Mouse (Mus musculus) urinary bladder, postnatal 36 days (tissue): ENCODE results near the gene Rab8b.
"Not testable (repeated sequence)": the region's sequence is repeated elsewhere in the genome, so short reads cannot be mapped to it uniquely, and the experiment has no call there.

Experiments used
- DNase-seq, 2 experiments: peaks; one replicate each; pipeline ENCODE4 v3.0.0; 2022; ENCODE audit warnings: low spot score in 2 of 2, mixed read lengths in 1 of 2

The Rab8b gene

GRCm38 (mm10) chr9:66917216-66917891 is 2.1 kb downstream of the Rab8b start:
- DNase-seq: no peak

- no peak for DNase-seq
Observed at GRCm38 (mm10) chr9:66915869-66916785, 3.4 kb downstream of the Rab8b start.

- no peak for DNase-seq
Observed at GRCm38 (mm10) chr9:66915401-66915800, 4.1 kb downstream of the Rab8b start.

- DNase-seq: no peak
Observed at GRCm38 (mm10) chr9:66914540-66914939, 4.9 kb downstream of the Rab8b start.

DNA sequence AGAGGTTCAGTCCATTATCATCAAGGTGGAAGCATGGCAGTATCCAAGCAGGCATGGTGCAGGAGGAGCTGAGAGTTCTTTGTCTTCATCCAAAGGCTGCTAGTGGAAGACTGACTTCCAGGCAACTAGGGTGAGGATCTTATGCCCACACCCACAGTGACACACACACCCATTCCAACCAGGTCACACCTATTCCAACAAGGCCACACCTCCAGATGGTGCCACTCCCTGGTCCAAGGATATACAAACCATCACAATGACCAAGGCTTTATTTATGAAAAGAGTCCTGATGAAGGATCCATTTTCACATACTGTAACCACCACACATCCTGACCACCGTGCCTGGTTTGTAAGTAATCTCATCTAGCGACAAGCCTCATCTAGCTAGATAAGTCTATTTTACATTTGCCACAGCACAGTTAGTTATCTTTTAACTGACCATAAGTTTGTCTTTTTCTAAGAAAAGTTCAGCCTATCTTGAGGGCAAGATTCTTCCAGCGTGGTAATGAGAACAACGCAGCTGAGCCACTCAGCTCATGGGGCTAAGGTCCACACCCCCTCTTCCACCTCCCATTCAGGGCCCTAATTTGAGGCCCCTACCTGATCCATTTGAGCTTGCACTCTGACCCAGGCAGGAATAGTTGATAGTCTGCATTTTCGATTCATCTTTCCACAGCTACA is 6.1 kb downstream of the Rab8b start:
- not testable (repeated sequence) for DNase-seq

DNA sequence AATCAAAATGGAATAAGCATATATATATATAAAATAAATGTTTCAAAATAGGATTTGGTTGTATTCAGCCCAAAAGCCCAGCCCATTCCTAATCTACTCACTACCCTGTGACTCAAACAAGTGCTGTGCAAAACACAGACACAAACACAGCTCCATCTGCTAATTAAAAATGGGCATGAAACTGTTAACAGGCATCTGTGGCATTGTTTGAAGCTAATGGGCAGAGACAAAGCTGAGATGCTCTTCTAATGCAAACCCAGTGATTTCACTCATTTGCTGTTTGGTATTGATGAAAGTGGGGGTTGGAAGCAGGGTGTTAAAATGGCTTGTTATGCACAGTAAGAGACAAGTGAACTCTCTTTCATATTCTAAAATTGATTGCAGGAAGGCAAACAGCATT is 7.2 kb downstream of the Rab8b start:
- DNase-seq: no peak

DNA sequence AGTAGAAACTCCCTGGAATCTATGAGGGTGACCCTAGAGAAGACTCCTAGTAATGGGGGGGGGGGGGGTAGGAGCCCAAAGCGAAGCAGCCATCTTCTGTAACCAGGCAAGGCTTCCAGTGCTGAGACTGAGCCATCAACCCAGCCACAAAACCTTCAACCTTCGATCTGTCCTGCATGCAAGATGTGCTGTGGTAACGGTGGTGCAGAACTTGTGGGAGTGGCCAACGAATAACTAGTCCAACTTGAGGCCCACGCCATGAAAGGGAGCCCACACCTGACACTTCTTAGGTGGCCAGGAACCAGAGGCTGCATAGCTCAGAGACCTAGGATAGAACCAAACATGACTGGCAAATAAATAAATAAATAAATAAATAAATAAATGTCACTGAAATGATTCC is 8.8 kb downstream of the Rab8b start:
- no peak for DNase-seq

DNA sequence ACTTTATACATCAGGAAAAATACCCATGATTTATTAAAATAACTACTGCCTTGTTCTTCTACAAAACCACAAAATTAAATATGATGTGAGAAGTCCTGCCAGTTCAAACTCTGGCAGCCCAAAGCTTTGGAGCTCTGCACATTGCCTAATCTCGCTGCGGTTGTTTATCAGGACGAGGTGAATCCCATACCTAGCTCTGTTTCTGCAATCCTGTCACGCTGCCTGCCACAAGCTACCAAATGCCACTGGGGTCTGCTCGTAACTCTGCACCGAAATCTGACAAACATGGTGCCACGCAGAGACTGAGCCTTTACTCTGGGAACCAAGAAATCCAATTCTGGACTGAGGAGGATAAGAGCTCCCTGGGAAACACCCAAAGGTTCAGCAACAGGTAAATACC is 9.6 kb downstream of the Rab8b start:
- DNase-seq: no peak

DNA sequence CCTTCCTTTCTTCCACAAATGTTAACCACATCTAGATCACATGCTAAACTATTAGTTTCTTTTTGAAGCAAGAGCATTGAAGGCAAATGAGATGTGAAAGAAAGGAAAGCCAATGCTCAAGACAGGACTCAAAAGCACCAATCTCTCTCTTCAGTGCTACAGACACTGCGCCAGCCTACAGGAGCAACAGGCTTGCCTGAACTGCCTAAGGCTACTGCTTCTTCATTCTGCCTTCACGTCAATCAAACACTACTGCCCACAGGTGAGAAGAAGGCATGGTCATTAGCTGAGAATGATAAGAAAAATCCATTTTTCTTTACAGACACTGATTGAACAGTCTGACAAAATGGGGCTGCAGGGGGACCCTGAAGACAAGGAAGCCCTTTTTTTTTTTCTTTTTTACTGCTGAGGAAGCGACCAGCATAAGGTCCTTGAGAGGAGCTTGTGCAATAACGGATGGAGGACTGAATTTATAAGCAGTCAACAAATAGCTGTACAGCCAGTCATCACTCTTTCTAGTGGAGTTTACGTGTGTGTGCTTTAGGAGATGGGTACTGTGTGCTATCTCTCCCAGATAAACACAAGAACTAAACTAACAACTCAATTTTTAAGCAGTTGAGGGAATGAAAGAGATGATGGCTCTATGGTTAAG is 11.6 kb downstream of the Rab8b start:
- DNase-seq: no peak

DNA sequence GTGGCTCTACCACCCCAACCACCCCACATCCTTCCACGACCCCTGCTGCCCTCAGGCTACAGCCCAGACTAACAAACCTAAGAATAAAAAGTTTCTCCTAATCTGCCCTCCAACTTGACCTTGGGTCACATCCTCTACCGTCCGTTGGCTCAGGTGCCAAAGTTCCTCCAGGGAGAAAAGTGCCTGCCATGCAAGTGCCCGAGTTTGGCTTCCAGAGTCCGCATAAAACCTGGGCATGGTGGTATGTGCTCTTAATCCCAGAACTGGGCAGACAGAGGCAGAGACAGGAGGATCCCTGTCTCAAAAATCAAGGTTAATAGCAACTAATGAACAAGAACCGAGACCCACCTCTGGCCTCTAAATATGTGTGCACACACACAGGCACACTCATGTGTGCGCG is 12.4 kb downstream of the Rab8b start:
- DNase-seq: no peak

GRCm38 (mm10) chr9:66905990-66906389 is 13.5 kb downstream of the Rab8b start:
- DNase-seq: peak in 1 of 2 experiments; percentile 35

DNA sequence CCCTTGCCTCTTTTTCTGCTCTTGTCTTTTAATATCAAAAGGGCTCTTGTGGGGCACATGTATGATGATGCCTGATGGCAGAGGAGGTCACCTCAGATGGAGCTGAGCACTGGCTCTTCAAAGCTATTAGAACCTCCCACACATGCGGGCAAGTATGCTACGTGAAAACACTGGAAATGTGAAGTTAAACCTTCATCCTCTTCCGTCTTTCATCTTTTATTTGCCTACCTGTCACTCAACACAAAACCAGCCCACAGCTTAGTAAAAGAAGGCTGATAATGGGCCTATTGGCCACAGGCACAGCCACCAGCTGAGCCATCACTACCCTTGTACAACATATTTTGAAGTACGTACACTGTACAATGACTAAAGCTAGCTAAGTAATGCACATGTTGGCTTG is 20.0 kb downstream of the Rab8b start:
- DNase-seq: no peak

- DNase-seq: no peak
Observed at GRCm38 (mm10) chr9:66899072-66899471, 20.4 kb downstream of the Rab8b start.

GRCm38 (mm10) chr9:66897851-66898250 is 21.6 kb downstream of the Rab8b start:
- DNase-seq: no peak

- no peak for DNase-seq
Observed at GRCm38 (mm10) chr9:66896951-66897350, 22.5 kb downstream of the Rab8b start.

- DNase-seq: no peak
Observed at GRCm38 (mm10) chr9:66895995-66896394, 23.5 kb downstream of the Rab8b start.

DNA sequence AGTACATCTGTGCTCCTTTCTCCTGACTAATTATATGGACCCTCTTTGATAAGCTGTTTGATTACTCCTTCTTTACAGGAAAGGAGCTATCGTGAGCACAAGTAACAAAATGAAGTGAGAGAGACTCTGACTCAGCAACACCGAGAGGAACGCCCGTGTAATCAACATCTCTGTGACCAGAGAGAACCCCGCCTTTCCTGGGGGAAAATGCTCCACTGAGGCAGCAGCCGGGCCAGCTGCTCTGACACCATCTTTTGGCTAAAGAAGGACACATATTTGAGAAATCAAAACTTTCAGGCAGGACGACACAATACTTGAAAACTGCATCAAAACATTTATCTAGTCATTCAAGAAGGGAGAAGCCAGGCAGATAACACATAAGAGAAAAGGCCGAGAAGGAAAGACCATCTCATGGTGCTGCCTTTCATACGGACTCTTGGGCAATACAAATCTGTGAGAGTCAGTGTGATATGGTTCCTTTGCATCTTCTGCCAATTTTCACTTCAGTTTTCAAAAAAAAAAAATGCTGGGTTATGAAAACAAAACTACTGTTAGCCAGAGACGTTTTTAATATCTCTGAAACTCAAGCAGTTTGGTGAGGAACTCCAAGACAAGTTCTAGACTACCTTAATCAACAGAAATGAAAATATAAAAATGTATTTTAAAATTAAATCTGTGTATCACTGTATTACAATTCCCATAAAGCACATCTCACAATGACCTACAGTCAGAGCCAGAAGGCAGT is 24.3 kb downstream of the Rab8b start:
- DNase-seq: peak in 1 of 2 experiments; percentile 43

DNA sequence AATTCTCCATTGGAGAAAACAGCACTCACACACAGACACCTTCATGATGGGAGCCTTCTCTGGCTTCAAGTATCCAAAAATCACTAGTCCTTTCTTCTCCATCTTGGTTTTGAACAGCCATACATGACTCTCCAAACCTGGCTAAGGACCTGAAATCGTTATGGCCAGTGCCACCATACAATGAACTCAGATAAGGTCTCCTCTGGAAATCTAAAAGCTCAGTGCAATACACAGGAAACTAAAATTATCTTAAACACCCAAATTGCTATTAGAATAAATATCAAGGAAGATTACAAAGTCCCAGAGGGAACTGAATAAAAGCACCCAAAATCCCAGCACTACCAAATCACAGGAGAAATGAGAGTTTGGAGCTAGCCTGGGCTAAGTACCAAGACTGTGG is 25.1 kb downstream of the Rab8b start:
- DNase-seq: no peak

DNA sequence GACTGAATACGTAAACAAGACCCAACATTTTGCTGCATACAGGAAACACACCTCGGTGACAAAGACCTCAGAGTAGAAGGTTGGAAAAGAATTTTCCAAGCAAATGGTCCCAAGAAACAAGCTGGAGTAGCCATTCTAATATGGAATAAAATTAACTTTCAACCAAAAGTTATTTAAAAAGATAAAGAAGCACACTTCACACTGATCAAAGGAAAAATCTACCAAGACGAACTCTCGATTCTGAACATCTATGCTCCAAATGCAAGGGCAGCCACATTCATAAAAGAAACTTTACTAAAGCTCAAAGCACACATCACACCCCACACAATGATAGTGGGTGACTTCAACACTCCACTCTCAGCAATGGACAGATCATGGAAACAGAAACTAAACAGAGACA is 27.0 kb downstream of the Rab8b start:
- DNase-seq: not testable (repeated sequence)

GRCm38 (mm10) chr9:66887960-66888610 is 31.4 kb downstream of the Rab8b start:
- DNase-seq: no peak
